Mouse (Mus musculus) layer of hippocampus, adult 18-20 months (tissue): ENCODE measurements around the gene Ube2b. TPM values are rescaled to one million over a fixed set of nuclear protein-coding genes. Genes with fewer than 3 reads are reported as not detected.

ENCODE experiments used
- DNase-seq, 2 experiments: peaks; one replicate each; pipeline ENCODE4 v3.0.0; 2022; ENCODE audit warnings: low spot score in 2 of 2
- total RNA-seq, 2 experiments: library from RNA; stranded (reverse); gene quantifications; 2 replicates each; pipeline ENCODE4 v1.2.3; 2021

Gene Ube2b
- total RNA-seq, 2 experiments from 2014 or later, result 186 to 195 TPM

DNA sequence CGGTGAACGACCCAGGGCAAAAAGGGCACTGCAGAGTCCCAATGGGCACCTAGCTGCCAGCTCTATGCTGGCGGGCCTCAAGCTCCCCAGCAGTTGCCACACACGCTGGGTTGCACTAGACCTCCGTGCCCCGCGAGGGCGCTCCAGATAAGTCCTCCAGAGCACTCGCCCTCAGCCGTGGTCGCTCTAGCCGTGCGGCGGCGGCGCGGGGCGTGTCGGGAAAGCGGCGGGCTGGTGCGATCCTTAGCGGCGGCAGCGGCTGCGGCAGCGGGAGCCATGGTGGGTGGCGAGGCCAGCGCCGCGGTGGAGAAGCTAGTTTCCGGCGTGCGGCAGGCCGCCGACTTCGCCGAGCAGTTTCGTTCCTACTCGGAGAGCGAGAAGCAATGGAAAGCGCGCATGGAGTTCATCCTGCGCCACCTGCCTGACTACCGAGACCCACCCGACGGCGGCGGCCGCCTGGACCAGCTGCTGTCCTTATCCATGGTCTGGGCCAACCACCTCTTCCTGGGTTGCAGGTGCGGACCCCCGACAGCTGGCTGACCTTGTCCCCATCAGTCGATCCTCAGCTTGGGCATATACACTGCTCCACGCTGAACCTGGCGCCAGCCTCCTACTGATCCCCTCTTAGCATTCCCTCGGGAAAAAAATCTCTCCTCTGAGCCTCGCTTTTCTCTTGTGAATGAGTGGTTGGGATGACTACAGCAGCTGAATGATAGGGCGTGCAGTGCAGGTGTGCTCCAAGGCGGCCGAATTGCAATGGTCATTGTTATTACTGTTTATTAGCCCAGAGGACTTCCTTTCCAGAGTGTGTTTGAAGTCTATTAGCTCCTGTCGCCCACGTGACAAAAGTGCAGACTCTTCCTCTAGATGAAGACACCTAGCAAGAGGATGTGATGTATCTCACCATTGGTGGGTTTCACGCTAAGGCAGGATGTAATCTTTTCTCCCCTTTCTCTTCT is 32.8 kb downstream of the Ube2b start, which contains the start of gene Cdkn2aipnl:
Gene Cdkn2aipnl (plus strand): TSS at position 219 of the 959 bp plus-strand sequence.
- peak; percentile 95 to 97 for DNase-seq

DNA sequence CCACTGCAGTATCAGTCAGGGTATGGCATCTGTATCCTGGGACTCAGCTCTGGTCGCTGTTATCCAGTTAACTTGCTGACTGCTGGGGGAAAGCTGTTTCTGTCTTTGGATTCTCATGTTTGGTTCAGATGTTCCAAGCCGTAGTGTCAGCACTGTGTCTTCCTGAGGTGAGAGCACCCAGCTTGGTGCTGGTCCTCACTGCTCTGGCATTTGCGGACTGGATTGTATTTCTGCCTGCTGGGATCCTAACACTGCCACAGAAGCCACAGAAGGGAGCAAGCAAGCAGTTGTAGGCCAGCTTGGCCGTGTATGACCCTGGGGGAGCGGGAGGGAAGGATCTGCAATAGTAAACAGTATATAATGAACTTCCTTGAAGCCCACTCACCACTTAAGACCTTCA is 33.9 kb downstream of the Ube2b start:
- DNase-seq, result no peak

DNA sequence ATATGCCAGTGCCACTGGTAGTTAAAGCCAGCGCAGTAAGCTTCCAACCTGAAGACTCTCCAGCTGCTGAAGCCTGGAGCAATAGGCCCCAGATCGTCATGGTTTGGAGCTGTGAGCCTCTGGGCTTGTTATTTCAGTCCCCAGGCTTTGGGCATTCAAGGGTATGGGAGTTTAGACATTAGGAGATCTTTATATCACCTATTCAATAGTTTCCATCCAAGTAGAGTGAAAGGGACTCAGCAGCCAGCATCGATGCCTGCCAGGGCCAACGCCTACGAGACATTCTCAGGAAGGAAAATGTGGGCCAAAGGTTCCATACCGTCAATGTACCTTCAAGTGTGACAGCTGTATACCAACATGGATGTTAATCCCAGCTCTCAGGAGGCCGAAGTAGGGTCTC is 38.3 kb downstream of the Ube2b start:
- DNase-seq, result no peak

DNA sequence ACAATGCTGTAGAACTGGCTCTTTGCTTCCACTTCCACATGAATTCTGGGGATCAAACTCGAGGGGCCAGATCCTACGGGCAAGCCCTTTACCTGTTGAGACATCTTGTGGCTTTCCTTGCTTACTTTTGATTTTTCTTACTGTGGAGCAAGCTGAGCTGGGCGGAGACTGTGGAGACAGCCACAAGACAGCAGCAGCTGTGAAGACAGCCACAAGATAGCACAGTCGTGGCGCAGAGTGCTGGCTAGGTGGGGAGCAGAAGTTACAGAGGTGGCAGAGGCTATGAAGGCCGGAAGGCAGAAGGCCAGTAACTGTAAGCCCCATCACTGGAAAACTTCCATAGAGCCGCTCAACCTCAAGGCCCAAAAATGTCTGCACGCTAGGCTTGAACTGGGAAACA is 38.8 kb downstream of the Ube2b start:
- DNase-seq, result no peak

DNA sequence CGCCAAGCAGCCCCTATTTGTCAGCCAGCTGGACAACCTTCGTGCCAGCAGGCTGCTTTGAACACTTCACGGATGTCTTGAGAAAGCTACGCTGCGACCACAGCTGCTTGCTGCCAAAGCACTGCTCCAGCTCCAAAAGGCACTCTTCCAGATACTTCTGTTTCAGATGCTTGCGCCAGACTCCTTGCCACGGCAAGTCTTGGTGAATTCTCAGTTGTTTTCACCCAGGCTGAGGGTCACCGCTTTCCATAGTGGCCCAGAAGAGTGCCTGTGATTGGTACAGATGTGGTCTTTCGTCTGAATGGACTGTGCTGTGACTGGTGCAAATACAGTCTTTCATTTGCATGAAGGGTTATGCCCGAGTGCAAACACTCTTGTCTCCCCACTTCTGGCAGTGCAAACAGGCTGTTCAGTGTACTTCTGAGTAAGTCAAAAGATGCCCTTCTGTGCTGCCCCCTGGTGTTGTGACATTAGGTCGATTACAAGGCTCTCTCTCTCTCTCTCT is 39.5 kb downstream of the Ube2b start:
- peak in 1 of 2 experiments; percentile 41 for DNase-seq

DNA sequence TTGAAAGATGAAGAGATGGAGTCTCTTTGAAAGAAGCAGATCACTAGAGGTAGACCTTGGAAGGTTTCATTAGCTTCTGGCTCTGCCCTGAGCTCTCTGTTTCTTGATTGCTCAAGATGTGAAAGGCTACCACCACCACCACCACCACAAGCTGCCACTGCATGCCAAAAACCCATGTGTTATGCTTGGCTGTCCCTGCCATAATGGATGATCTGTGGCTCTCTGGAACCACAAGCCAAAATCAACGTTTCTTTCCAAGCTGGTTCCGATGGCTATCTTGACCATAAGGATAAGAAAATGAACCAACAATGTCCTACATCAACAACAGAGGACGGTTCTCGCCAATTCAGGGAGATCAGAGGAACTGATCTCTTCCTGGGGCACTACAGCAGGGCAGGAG is 40.5 kb downstream of the Ube2b start:
- no peak for DNase-seq

DNA sequence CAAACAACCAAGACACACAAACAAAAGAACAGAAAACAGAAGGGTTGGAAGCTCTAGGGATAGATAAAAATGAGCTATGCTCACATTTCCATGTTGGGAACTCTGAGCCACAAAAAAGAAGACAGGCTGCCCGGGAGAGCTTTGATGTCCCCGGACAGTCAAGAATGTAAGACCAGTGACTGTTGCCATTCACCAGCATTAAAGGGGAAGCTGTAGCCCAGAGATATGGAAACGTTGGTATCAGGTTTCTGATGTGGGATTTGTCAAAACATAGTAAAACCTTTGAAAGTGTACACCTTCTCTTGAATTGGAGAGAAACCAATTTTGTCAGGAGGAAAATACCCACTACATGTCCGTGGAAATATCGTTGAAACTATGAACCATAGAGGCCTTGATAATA is 41.1 kb downstream of the Ube2b start:
- no peak for DNase-seq

DNA sequence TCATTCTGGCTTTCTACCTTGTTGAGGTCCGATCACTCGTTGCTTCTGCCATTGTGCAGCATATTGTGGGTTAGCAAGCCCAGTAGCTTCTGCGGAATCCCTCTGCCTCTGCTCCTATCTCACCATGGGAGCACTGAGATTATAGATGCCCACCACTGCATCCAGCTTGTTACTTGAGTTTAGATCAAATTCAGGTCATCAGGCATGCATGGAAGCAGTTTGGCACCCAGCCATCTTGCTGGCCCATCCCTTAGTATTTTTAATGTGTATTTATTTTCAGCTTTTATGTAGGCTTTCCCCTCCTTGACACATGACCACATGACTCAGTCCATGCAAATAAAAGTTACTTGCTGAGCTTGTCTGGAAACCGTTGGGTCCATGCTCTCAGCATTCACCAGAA is 42.8 kb downstream of the Ube2b start:
- DNase-seq, result no peak

DNA sequence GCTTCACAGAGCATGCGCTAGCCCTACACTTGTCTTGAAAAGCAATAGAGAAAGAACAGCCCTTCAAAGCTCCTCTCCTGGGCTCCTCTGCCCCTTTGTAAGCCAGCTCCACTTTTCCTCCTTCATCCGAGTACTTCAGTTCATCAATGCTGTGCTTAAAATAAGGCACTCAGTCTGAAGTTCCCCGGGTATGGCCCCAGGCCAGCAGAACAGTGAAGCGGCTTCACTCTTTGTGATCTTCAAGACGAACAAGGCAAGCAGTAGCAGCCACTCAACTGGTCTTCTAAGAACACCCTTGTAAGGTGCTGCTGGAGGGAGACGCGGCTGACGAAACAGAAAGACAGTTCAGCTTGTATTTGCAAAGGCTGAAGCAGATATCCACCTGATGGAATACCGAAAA is 44.5 kb downstream of the Ube2b start:
- DNase-seq, result no peak

DNA sequence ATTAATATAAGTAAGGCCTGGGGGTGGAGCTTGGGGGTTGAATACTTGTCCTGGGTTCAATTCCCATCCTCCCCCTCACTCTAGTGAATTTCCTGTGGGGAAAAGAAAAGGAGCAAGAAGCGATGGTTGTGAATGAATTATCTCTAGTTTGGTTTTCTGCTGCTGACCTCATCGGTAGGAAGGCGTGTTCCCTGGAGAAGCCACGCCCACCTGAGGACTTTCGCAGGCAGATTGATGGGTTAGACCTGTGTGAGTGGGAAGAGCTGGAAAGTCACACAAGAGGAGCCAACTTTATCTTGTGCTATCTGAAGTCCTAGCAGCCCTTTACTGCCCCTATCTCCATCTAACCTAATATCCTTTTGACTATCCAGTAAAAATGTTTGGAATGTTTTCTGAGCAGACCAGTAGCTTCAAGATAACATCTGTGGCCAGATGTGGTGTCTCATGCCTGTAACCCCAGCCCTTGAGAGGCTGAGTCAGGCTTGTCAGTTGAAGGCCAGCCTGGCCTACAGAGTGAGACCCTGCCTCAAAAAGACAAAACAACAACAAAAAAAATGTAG is 48.6 kb downstream of the Ube2b start:
- no peak for DNase-seq

DNA sequence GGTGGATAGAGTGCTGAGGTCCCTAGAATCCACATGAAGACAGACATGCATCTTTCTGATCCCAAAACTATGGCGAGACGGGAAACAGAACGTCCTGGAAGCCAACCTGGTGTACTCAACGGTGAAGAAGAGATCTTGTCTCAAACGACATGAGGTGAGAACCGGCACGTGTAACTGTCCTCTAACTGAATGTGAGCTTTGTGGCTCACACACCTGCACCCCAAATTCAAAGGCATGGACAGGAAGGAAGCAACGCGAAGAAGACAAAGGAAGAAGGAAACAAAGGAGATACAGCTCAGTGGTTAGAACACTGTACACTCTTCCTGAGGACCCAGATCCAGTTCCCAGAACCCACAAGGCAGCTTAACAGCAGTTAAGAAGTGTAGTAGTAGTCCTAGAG is 50.6 kb downstream of the Ube2b start:
- no peak for DNase-seq

DNA sequence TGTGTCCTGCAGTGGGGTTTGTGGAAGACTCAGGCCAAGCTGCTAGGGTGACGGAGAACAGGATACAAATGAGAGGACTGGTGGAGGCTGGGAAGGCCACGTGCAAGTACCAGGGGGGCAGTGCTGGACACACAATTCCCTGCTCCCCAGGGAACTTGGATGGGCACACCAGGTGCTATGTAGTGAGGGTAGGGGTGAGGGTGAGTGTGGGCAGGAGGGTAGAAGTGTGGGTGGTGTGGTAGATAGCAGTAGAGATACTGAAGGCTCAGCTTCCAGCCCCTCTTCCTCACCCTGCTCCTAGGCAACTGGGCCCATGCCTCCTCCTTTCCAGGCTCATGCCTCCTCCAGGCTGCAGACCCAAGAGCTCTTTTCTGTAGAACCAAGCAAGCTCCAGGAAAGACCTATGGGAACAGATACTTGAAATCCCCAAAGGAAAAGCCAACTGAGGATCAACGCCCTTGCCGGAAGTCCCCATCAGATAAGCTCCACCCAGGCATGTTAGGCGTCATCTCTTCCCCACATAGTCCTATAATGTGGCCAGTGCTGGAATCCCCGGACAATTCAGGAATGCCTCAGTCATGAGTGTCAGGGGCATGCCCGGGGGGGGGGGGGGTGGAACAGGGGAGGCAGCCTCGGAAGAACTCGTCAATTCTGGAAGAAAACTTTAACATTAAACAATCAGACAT is 51.3 kb downstream of the Ube2b start:
- no peak for DNase-seq

DNA sequence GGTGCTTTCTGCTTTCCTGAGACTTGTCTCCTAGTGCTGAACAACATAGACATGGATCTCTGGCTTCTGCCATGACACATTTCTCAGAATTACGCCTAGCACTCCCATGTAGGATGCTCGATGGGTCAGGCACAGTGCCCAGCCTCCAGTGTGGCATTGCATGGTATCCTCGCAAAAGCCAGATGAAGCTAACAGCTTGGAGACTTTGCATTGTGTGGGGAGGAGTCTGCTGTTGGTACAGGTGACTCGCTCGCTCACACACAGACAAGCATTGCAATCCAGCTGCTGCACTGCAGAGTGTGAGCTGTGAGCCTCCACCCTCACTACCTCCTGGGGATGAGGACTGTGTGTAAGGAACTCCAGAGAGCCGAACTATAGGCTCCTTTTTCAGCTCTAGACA is 54.4 kb downstream of the Ube2b start:
- peak in 1 of 2 experiments; percentile 15 for DNase-seq

DNA sequence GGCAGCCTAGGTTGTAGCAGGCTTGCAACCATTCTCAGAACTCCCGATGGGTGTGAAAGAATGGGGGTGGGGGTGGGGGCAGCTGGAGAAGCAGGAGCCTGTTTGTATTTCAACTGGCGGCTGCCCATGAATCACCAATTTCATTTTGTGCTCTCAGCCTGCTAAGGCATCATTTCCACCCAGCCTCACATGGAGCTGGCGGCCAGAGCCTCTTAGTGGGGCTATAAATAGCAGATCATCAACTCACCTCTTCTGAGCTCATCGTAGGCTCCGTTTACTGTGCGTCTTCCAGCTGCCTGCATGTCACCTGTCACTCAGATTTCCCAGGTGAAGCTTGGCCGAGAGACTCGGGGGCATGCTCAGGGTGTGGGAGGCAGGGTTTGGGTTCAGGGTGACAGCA is 55.0 kb downstream of the Ube2b start:
- DNase-seq, result peak; percentile 37 to 61

DNA sequence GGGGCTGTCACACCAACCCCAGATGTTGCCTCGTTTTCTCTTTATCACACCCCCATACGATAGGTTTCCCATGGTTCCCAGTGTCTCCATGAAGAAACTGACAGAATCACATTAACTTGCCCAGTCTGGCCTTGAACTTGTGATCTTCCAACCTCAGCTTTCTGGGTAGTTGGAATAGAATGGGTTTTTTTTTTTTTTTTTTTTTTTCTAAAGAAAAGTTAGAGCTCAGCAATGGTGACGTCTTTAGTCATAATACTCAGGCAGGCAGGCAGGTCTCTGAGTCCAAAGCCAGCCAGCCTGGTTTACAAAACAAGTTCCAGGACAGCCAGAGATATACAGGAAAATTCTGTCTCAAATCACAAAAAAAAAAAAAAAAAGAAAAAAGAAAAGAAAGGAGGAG is 56.3 kb downstream of the Ube2b start:
- no peak for DNase-seq

DNA sequence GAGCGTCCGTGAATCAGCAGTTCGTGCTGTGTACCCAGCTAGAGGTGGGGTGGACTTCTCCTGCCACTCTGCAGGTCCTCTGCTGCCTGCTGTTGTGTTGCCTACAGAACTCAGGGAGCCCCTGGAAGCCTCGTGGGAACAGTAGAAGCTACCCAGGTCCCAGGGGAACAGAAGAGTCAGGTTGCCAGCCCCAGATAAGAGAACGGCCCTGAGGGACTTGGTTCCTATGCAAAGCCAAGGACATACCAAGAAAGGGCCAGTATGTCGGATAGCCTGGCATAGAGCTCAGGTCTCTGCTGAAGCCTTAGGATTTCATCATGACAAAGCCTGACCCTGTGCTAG is 57.1 kb downstream of the Ube2b start:
- no peak for DNase-seq

DNA sequence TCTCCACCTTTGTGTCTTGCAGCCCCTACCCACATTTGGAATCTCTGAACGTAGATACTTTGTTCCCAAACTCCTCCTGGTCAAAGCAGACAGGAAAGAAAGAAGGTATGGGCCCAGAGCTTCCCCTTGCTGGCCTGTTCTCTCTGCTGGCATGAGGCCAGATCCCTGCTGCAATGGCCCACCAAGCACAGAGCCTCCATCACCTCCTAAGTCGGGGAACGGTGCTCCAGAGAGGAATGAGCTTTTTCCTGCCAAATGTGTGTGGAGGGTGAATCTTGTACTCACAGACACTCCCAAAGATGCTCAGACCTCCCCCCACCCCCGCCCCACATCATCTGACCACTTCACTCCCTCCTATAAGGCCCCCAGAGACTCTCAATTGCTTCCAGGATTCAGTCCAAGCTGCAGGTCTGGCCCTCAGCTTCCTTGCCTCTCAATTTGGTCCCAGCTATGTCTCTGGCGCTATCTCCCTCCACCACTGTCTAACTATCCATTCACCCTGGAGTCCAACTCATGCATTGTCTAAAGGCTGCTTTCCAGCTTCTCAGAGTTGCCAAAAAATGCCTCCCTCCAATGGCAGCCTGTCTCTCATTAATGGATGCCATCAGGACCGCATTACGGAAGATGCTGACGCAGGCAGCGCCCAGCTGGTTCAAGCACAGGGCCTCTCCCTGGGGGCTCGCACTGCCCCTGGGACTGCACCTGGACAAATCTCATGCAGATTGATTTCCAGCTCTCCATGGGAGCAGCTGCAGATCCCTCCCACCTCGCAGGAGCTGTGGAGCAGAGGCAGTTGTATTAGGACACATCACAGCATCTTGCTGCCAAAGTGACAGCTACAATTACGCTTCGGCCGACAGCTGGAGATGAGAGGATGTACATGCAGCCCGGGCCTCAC is 57.7 kb downstream of the Ube2b start:
- DNase-seq, result peak in 1 of 2 experiments; percentile 9

DNA sequence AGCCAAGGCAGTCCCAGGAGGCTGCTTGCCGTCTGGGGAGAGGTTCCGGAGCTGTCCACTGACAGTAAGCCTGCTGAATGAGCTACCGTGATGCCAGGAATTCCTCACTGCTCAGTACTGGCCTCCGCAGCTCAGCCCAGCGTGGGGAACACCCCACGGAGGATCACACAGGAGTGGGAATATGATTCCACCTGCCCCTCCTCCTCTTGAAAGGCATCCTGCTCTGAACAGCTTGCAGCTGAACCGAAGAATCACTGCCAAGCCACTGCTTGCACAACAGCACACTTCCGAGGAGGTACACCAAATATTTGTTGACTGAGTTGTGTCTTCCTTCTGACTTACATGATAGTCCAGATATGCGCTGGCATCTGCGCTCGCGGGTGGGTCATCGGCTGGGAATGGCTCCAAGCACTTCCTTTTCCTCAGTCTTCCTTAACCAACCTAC is 60.0 kb downstream of the Ube2b start:
- peak; percentile 17 to 38 for DNase-seq

DNA sequence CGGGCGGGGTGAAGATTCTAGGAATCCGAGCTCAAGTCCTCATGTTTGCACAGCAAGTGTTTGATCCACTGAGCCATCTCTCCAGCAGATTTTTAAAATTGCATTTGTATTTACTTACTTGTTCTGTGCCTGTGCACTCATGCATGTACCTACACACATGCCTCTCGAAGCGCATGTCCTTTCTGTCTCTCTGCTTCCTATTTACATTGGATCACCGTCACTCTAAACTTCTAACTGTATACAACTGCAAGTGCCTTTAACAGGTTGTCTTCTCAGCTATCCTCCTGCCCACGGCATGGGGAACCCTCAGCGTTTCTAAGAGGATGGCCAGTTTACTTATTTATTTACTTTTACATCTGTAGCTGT is 61.0 kb downstream of the Ube2b start:
- DNase-seq, result no peak

DNA sequence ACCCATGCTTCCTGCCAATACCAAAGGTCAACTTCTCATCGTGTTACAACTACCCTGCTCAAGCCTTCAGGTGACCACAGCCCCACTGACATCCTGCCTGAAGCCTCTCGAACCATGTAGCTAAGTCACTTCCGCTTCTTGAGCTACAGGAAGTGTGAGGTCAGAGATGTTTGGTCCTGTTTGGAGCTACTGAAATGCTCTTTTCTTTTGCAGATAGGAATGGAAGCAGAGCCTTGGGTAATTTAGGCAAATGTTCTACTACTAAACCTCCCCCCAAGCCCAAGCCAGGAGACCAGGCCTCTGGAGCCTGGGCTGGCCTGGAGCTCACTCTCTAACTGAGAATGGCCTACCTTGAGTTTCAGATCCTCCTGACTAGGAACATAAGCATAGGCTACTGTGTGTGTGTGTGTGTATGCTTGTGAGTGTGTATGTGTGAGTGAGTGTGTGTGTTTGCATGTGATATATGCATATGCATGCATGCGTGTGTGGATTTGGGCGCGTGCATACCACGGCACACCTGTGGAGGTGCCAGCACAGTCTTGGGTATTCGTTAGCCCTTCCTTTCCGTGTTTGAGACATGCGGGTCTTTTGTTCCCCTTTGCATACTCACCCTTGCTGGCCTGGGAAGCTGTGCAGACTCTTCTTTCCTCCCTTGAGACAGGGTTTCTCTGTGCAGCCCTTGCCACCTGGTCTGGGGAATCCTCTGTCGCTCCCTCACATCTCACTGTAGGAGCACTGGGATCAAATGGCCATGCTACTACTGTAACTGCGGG is 61.6 kb downstream of the Ube2b start:
- no peak for DNase-seq
